Mouse (Mus musculus) hindbrain, postnatal 0 days (tissue): ENCODE measurements at regions not wholly inside any gene's neighbourhood (a gene's known extent, or its start where the extent isn't known, plus 50 kb on each side); places are given as distances from the start of the nearest gene placed in this dataset.

ENCODE experiments used
- ATAC-seq: fragments of 200-750 bp; cut with Nextera tagmentation; 2 replicates; pipeline ENCODE4 v1.8.0; 2017; ENCODE audit warnings: mild to moderate bottlenecking, moderate TSS enrichment, moderate library complexity
- DNase-seq: peaks from one replicate; pipeline ENCODE4 v3.0.0-alpha.2; 2015; ENCODE audit warnings: low spot score
- H3K27ac ChIP-seq: fragments of 300-500 bp; sonication (generic); 2 replicates; pipeline ENCODE4 v1.5.1; 2014; ENCODE audit warnings: mild to moderate bottlenecking
- H3K27me3 ChIP-seq: fragments of 300-500 bp; sonication (generic); 2 replicates; pipeline ENCODE4 v1.6.1; 2014; ENCODE audit warnings: low read length, mixed read lengths; ENCODE audit not compliant: insufficient read depth
- H3K36me3 ChIP-seq: fragments of 300-500 bp; sonication (generic); 2 replicates; pipeline ENCODE4 v1.6.1; 2014; ENCODE audit warnings: low read length, mixed read lengths; ENCODE audit not compliant: insufficient read depth
- H3K4me1 ChIP-seq: fragments of 300-500 bp; sonication (generic); 2 replicates; pipeline ENCODE4 v1.6.1; 2014; ENCODE audit warnings: antibody characterized with exemption, low read length, mixed read lengths; ENCODE audit not compliant: insufficient read depth
- H3K4me2 ChIP-seq: fragments of 300-500 bp; sonication (generic); 2 replicates; pipeline ENCODE4 v1.6.1; 2014; ENCODE audit warnings: low read depth, mild to moderate bottlenecking, low read length, moderate library complexity, mixed read lengths
- H3K4me3 ChIP-seq: fragments of 300-500 bp; sonication (generic); 2 replicates; pipeline ENCODE4 v1.5.1; 2014; ENCODE audit warnings: low read length
- H3K9ac ChIP-seq: fragments of 300-500 bp; sonication (generic); replicated peaks from 2 replicates; pipeline ENCODE4 v1.6.1; 2014; ENCODE audit warnings: mild to moderate bottlenecking, low read length, moderate library complexity, mixed read lengths
- H3K9me3 ChIP-seq: fragments of 300-500 bp; sonication (generic); 2 replicates; pipeline ENCODE4 v1.6.1; 2016; ENCODE audit warnings: low read length, mixed read lengths
- CTCF ChIP-seq: IDR thresholded peaks from 2 replicates; pipeline ENCODE4 v1.5.1; 2016; ENCODE audit warnings: antibody characterized with exemption, control low read depth, low read depth
- WGBS: fragments of 180-500 bp; shearing (Covaris S2); extraction: QIAGEN DNeasy Blood & Tissue Kit; methylation state at CpG from one replicate; pipeline ENCODE4 v1.1.7; 2014; 5-methylcytosine and 5-hydroxymethylcytosine counted together

DNA sequence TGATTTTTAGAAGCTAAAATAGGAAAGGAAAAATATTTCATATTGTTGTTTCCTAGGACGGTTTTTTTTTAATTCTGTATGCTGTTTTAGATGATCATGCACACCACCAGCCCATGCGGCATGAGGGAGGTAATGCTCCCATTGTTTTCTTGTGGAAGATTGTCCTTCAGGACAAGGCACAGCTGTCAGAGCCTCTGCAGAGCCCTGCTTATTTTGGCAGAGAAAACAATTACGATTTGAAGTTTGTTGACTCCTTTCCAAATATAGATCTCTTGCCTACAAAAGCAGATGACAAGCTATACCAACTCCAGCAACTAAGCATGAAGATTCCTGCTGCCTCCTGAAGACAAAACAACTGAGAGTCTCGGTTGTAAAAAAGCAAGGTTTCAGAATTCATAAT lies 650.9 kb downstream of the Rapgef2 start:
- ATAC-seq (peak; percentile 56; the same call in 1 of the 2 replicates), DNase-seq (peak; percentile 34)
- no peak overlapping the region for H3K27ac ChIP-seq
- no peak overlapping the region for H3K4me2 ChIP-seq
- no peaks in the 10 kb centered on the region for H3K36me3 ChIP-seq
- H3K9ac ChIP-seq, result no peak overlapping the region
- H3K9me3 ChIP-seq, result peaks cover 8% of the 10 kb centered on the region; the same call in 1 of the 2 replicates
- 24% methylated on average over 4 of the region's 4 CpGs for WGBS
- no peaks in the 10 kb centered on the region for H3K27me3 ChIP-seq
- no peaks in the 10 kb centered on the region for H3K4me1 ChIP-seq
- H3K4me3 ChIP-seq, result no peak overlapping the region
- no peak for TF ChIP-seq CTCF

DNA sequence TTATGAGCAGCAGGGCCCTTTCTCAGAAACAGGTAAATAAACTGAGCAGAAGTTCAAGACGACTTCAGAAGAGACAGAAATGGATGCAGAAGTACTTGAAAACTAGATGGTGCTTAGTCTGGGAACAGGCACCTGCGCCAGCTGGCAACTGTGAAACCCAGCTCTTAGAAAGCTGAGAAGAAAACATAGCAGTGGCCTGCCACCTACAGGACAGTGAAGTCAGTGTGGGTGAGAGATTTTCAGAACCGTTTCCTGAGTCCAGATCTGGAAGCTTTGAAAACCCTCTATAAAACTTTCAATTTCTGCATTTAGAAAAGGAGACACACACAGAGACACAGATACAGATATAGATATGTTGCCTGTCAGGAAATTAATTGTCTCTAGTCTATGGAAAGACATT lies 667.4 kb downstream of the Rapgef2 start:
- Histone ChIP-seq H3K4me3 (no peak overlapping the region), H3K4me2 (no peak overlapping the region), H3K27ac (no peak overlapping the region), H3K27me3 (no peaks in the 10 kb centered on the region), H3K9ac (no peak overlapping the region), H3K9me3 (no peaks in the 10 kb centered on the region), H3K36me3 (no peaks in the 10 kb centered on the region), H3K4me1 (no peaks in the 10 kb centered on the region)
- DNase-seq, result peak; percentile 65
- ATAC-seq, result no peak
- WGBS, result 50% methylated on average over 3 of the region's 3 CpGs
- TF ChIP-seq CTCF, result peak; percentile 65

DNA sequence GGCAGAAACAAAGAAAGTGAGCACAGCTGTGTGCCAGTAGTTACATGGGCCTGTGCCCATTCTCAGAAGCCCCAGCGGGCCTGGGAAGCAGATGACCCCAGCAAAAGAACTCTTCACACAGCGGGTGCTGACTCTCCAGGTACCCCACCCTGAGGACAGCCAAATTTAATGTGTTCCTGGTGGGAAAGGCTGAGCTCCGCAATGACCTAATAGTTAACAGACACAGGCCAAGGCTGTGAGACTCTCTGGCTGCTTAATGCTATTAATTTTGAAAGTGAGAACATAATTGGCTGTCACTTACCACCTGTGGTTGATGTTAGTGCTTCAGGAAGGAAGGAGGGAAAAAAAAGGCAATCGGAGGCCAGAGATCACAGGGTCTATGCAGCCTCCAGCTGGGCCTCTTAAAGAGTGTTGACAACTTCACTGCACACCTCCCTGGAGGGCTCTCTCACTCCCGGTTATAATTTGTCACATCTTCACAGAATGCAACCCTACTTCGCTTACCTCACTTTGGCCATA lies 691.5 kb downstream of the Rapgef2 start:
- Histone ChIP-seq H3K27me3 (no peaks in the 10 kb centered on the region), H3K4me1 (no peaks in the 10 kb centered on the region), H3K9ac (no peak overlapping the region), H3K27ac (no peak overlapping the region), H3K4me3 (no peak overlapping the region), H3K36me3 (no peaks in the 10 kb centered on the region), H3K4me2 (0 out of 2 replicates have a peak overlapping the region, but pooled peaks have one; percentile 7), H3K9me3 (no peaks in the 10 kb centered on the region)
- peak; percentile 24 for DNase-seq
- peak; percentile 64; the same call in 1 of the 2 replicates for ATAC-seq
- no peak for TF ChIP-seq CTCF
- WGBS, result 20% methylated on average over 6 of the region's 6 CpGs

- H3K9me3 ChIP-seq, result no peaks in the 10 kb centered on the region
- no peak overlapping the region for H3K9ac ChIP-seq
- ATAC-seq (no peak), DNase-seq (no peak)
- no peak overlapping the region for H3K27ac ChIP-seq
- H3K4me2 ChIP-seq, result no peak overlapping the region
- no peaks in the 10 kb centered on the region for H3K27me3 ChIP-seq
- no peak overlapping the region for H3K4me3 ChIP-seq
- WGBS, result 63% methylated on average over 11 of the region's 11 CpGs
- TF ChIP-seq CTCF, result no peak
- H3K4me1 ChIP-seq, result no peaks in the 10 kb centered on the region
- H3K36me3 ChIP-seq, result no peaks in the 10 kb centered on the region
Observed at GRCm38 (mm10) chr3:78594305-78594704, 692.0 kb downstream of the Rapgef2 start.

- Histone ChIP-seq H3K9me3 (no peaks in the 10 kb centered on the region), H3K4me3 (no peak overlapping the region), H3K9ac (no peak overlapping the region), H3K27me3 (no peaks in the 10 kb centered on the region), H3K27ac (no peak overlapping the region), H3K36me3 (no peaks in the 10 kb centered on the region), H3K4me2 (no peak overlapping the region), H3K4me1 (no peaks in the 10 kb centered on the region)
- no peak for DNase-seq
- ATAC-seq, result no peak
- no peak for TF ChIP-seq CTCF
- WGBS, result 62% methylated on average over 1 of the region's 1 CpGs
Observed at GRCm38 (mm10) chr3:78586639-78587038, 699.7 kb downstream of the Rapgef2 start.

- peak; percentile 67 for TF ChIP-seq CTCF
- Histone ChIP-seq H3K4me2 (no peak overlapping the region), H3K9ac (no peak overlapping the region), H3K4me1 (no peaks in the 10 kb centered on the region), H3K4me3 (no peak overlapping the region), H3K27ac (no peak overlapping the region), H3K9me3 (no peaks in the 10 kb centered on the region), H3K36me3 (no peaks in the 10 kb centered on the region), H3K27me3 (no peaks in the 10 kb centered on the region)
- WGBS, result 9% methylated on average over 1 of the region's 1 CpGs
- DNase-seq, result peak; percentile 66
- peak; percentile 72; the same call in 1 of the 2 replicates for ATAC-seq
Observed at GRCm38 (mm10) chr3:78581868-78582267, 704.4 kb downstream of the Rapgef2 start.

DNA sequence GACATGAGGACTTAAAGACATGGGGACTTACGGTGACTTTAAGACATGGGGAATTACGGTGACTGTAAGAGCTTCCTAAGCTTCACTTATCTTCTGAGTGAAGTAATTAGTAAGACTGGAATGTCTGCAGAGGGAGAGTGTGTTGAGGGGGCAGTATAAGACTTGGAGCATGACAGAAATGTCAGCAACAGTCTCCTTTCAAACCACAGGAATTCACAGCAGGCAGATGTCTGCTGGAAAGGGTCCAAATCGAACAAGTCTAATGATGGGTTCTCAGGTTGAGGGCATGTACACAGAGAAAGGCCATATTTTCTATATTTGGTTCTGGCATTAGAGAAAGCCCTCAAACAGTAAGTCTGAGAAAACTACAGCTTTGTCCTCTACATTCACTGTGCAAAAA lies 705.2 kb downstream of the Rapgef2 start:
- Histone ChIP-seq H3K9ac (no peak overlapping the region), H3K4me2 (no peak overlapping the region), H3K4me3 (no peak overlapping the region), H3K4me1 (no peaks in the 10 kb centered on the region), H3K27ac (no peak overlapping the region), H3K9me3 (no peaks in the 10 kb centered on the region), H3K27me3 (no peaks in the 10 kb centered on the region), H3K36me3 (no peaks in the 10 kb centered on the region)
- DNase-seq (peak; percentile 25), ATAC-seq (0 out of 2 replicates have a peak, but pooled peaks have one; percentile 56)
- 37% methylated on average over 3 of the region's 3 CpGs for WGBS
- no peak for TF ChIP-seq CTCF
